Mouse (Mus musculus) CH12.LX (cell line): Measurements from ENCODE around the gene Polr1d. TPM values are rescaled to one million over a fixed set of nuclear protein-coding genes. Genes with fewer than 3 reads are reported as not detected.

Experiments
- DNase-seq: peaks from one replicate; pipeline ENCODE4 v3.0.0-alpha.2; 2013; ENCODE audit errors: extremely low read depth
- H3K27ac ChIP-seq: 2 replicates; pipeline ENCODE4 v1.5.1; 2012; ENCODE audit warnings: low read depth, mild to moderate bottlenecking, control low read depth, moderate library complexity; ENCODE audit not compliant: insufficient read depth
- H3K27me3 ChIP-seq: replicated peaks from 2 replicates; pipeline ENCODE3; 2012; ENCODE audit warnings: inconsistent platforms
- H3K36me3 ChIP-seq, 2 experiments: replicated peaks in 1 of 2; 2 replicates each; pipeline versions ENCODE3 to v1.6.1; 2012; ENCODE audit warnings: inconsistent platforms in 1 of 2, low read length in 1 of 2, mild to moderate bottlenecking in 1 of 2, mixed read lengths in 1 of 2, moderate library complexity in 1 of 2; ENCODE audit not compliant: control insufficient read depth in 1 of 2, insufficient read depth in 1 of 2
- H3K4me1 ChIP-seq, 2 experiments: 2 replicates each; pipeline ENCODE4 v1.6.1; 2012; ENCODE audit warnings: inconsistent platforms in 1 of 2, moderate library complexity in 1 of 2; ENCODE audit not compliant: insufficient read depth in 2 of 2, control insufficient read depth in 1 of 2
- H3K4me2 ChIP-seq: 2 replicates; pipeline ENCODE4 v1.6.1; 2012; ENCODE audit warnings: low read depth, mild to moderate bottlenecking, control low read depth; ENCODE audit not compliant: poor library complexity, insufficient read depth, severe bottlenecking
- H3K4me3 ChIP-seq, 3 experiments: fragments of 150-350 bp in 1 of 3; sonication (generic) in 1 of 3; replicated peaks in 1 of 3; 2 replicates each; pipeline versions ENCODE3 to v1.5.1; 2011 to 2012; ENCODE audit warnings: low read depth in 2 of 3, low read length in 2 of 3, mild to moderate bottlenecking in 2 of 3, moderate library complexity in 2 of 3, control low read depth in 1 of 3, improper control_type of control experiment in 1 of 3, inconsistent platforms in 1 of 3, mixed read lengths in 1 of 3; ENCODE audit not compliant: poor library complexity in 1 of 3
- H3K79me2 ChIP-seq: replicated peaks from 2 replicates; pipeline ENCODE4 v1.6.1; 2012; ENCODE audit warnings: mild to moderate bottlenecking, moderate library complexity; ENCODE audit not compliant: control insufficient read depth, poor library complexity, insufficient read depth, severe bottlenecking; ENCODE audit errors: extremely low read depth
- H3K9ac ChIP-seq: 2 replicates; pipeline ENCODE4 v1.6.1; 2012; ENCODE audit warnings: low read depth, mild to moderate bottlenecking, control low read depth, moderate library complexity; ENCODE audit not compliant: insufficient read depth
- H3K9me3 ChIP-seq: replicated peaks from 2 replicates; pipeline ENCODE3; 2012; ENCODE audit warnings: low read length, inconsistent platforms, mixed read lengths
- CHD1 ChIP-seq: IDR thresholded peaks from 2 replicates; pipeline ENCODE4 v1.6.1; 2012; ENCODE audit warnings: low read depth, low read length, improper control_type of control experiment, inconsistent platforms
- ELF1 ChIP-seq: IDR thresholded peaks from 2 replicates; pipeline ENCODE4 v1.6.1; 2014; ENCODE audit warnings: low read depth, mild to moderate bottlenecking, inconsistent platforms, low read length, improper control_type of control experiment
- EP300 ChIP-seq: IDR thresholded peaks from 2 replicates; pipeline ENCODE4 v1.6.1; 2011; ENCODE audit warnings: low read length, improper control_type of control experiment
- ETS1 ChIP-seq: conservative IDR thresholded peaks from 2 replicates; pipeline ENCODE4 v1.6.1; 2012; ENCODE audit warnings: low read depth, mild to moderate bottlenecking, inconsistent platforms, low read length, improper control_type of control experiment, moderate library complexity
- HCFC1 ChIP-seq: IDR thresholded peaks from 2 replicates; pipeline ENCODE4 v1.6.1; 2012; ENCODE audit warnings: low read depth, mild to moderate bottlenecking, inconsistent platforms, low read length, improper control_type of control experiment
- IRF4 ChIP-seq: IDR thresholded peaks from 2 replicates; pipeline ENCODE4 v1.6.1; 2014; ENCODE audit warnings: low read depth, mild to moderate bottlenecking, inconsistent platforms, low read length, improper control_type of control experiment
- JUN ChIP-seq: IDR thresholded peaks from 2 replicates; pipeline ENCODE4 v1.6.1; 2011; ENCODE audit warnings: low read depth, mild to moderate bottlenecking, low read length, improper control_type of control experiment, moderate library complexity; ENCODE audit not compliant: insufficient read depth
- KAT2A ChIP-seq: IDR thresholded peaks from 2 replicates; pipeline ENCODE4 v1.6.1; 2012; ENCODE audit warnings: low read length, improper control_type of control experiment, inconsistent platforms; ENCODE audit not compliant: insufficient replicate concordance
- MAFK ChIP-seq: IDR thresholded peaks from 2 replicates; pipeline ENCODE4 v1.6.1; 2011; ENCODE audit warnings: low read length, improper control_type of control experiment; ENCODE audit not compliant: insufficient replicate concordance
- MEF2A ChIP-seq: IDR thresholded peaks from 2 replicates; pipeline ENCODE4 v1.6.1; 2014; ENCODE audit warnings: low read depth, mild to moderate bottlenecking, inconsistent platforms, low read length, improper control_type of control experiment, borderline replicate concordance
- MXI1 ChIP-seq: IDR thresholded peaks from 2 replicates; pipeline ENCODE4 v1.6.1; 2011; ENCODE audit warnings: mild to moderate bottlenecking, low read depth, low read length, improper control_type of control experiment
- NRF1 ChIP-seq: IDR thresholded peaks from 2 replicates; pipeline ENCODE4 v1.6.1; 2014; ENCODE audit warnings: low read depth, mild to moderate bottlenecking, inconsistent platforms, low read length, improper control_type of control experiment, moderate library complexity
- PAX5 ChIP-seq: IDR thresholded peaks from 2 replicates; pipeline ENCODE4 v1.6.1; 2012; ENCODE audit warnings: low read length, inconsistent platforms, mixed read lengths
- POLR2A ChIP-seq: IDR thresholded peaks from 2 replicates; pipeline ENCODE4 v1.6.1; 2011; ENCODE audit warnings: low read depth, mild to moderate bottlenecking, improper control_type of control experiment, low read length
- POLR2AphosphoS2 ChIP-seq: IDR thresholded peaks from 2 replicates; pipeline ENCODE4 v1.6.1; 2011; ENCODE audit warnings: low read depth, low read length, improper control_type of control experiment
- RAD21 ChIP-seq: IDR thresholded peaks from 2 replicates; pipeline ENCODE4 v1.6.1; 2011; ENCODE audit warnings: low read depth, mild to moderate bottlenecking, low read length, improper control_type of control experiment, moderate library complexity
- RCOR1 ChIP-seq: conservative IDR thresholded peaks from 2 replicates; pipeline ENCODE4 v1.6.1; 2012; ENCODE audit warnings: low read depth, mild to moderate bottlenecking, inconsistent platforms, low read length, improper control_type of control experiment
- SIN3A ChIP-seq: IDR thresholded peaks from 2 replicates; pipeline ENCODE4 v1.6.1; 2012; ENCODE audit warnings: low read length, improper control_type of control experiment, inconsistent platforms
- TBP ChIP-seq: conservative IDR thresholded peaks from 2 replicates; pipeline ENCODE4 v1.6.1; 2011; ENCODE audit warnings: low read depth, low read length, improper control_type of control experiment
- TCF12 ChIP-seq: IDR thresholded peaks from 2 replicates; pipeline ENCODE4 v1.6.1; 2014; ENCODE audit warnings: low read depth, mild to moderate bottlenecking, inconsistent platforms, low read length, improper control_type of control experiment
- UBTF ChIP-seq: IDR thresholded peaks from 2 replicates; pipeline ENCODE4 v1.6.1; 2012; ENCODE audit warnings: low read depth, mild to moderate bottlenecking, inconsistent platforms, low read length, improper control_type of control experiment, moderate library complexity
- USF1 ChIP-seq: IDR thresholded peaks from 2 replicates; pipeline ENCODE4 v1.6.1; 2014; ENCODE audit warnings: low read depth, mild to moderate bottlenecking, inconsistent platforms, low read length, improper control_type of control experiment
- USF2 ChIP-seq: conservative IDR thresholded peaks from 2 replicates; pipeline ENCODE4 v1.6.1; 2011; ENCODE audit warnings: low read depth, low read length, improper control_type of control experiment
- ZC3H11A ChIP-seq: IDR thresholded peaks from 2 replicates; pipeline ENCODE4 v1.6.1; 2012; ENCODE audit warnings: low read depth, mild to moderate bottlenecking, inconsistent platforms, low read length, improper control_type of control experiment
- ZKSCAN1 ChIP-seq: IDR thresholded peaks from 2 replicates; pipeline ENCODE4 v1.6.1; 2012; ENCODE audit warnings: low read depth, inconsistent platforms, low read length, improper control_type of control experiment, borderline replicate concordance
- ZMIZ1 ChIP-seq: IDR thresholded peaks from 2 replicates; pipeline ENCODE4 v1.6.1; 2012; ENCODE audit warnings: low read depth, mild to moderate bottlenecking, inconsistent platforms, low read length, improper control_type of control experiment
- ZNF384 ChIP-seq: IDR thresholded peaks from 2 replicates; pipeline ENCODE4 v1.6.1; 2012; ENCODE audit warnings: low read depth, low read length, improper control_type of control experiment, inconsistent platforms
- dilution Hi-C: fragments of 300-500 bp; cut with MboI; formaldehyde crosslinking; loops from 2 replicates; pipeline ENCODE4 v1.14.3; 2020; ENCODE audit warnings: low sequenced_read_pairs; ENCODE audit not compliant: extremely low pct_unique_long_range_greater_than_20kb, extremely low pct_ligation_motif_present
- in situ Hi-C: fragments of 300-500 bp; cut with MboI; formaldehyde crosslinking; loops from 3 replicates; pipeline ENCODE4 v1.14.3; 2019; ENCODE audit warnings: low sequenced_read_pairs, low pct_ligation_motif_present, low pct_unique_long_range_greater_than_20kb, mixed read lengths
- polyA plus RNA-seq: library from polyadenylated mRNA; unstranded; fragments of >175 nt; gene quantifications from 2 replicates; pipeline ENCODE4 v1.2.1, GENCODE M21; 2012; ENCODE audit warnings: low read depth; ENCODE audit not compliant: insufficient read length
- total RNA-seq, 2 experiments: library from RNA; depleted of rRNA; stranded (reverse); fragments of 300-350 nt in 1 of 2; fragments of >200 nt in 1 of 2; gene quantifications; 2 replicates each; pipeline ENCODE4 v1.2.3; 2012 to 2014

The Polr1d gene
- total and polyA plus RNA-seq, 3 experiments = 293 to 354 (median 300) TPM

DNA sequence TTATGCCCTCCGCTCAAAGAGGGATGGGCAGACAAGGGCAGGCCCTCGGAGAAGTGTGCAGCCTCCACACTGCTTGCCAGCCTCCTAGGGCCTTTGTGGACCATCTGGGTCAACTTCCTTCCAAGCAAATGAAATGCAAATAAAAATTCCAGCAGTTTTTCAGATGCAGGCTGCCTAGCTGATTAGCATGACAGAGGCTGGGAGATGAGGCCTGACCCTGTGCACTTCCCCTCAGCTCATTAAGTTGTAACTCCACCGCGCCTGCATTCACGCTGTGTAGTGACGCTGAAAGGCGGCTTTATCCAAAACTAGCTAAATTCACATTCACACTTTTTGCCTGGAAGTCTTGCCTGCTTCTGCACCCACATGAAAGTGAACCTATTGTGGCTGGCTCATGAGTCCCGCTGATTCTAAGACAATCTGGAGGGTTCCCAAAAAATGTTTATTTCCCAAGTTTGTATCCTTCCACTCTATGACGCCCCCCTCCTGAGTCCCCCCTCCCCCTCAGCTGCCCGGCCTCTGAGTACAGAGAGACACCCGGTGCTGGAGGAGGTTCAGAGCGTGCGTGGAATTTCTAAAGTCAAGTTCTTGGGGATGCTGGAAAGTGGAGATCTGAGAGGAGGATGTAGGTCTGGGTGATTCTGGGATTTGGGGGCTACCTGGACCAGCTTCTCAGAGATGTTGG is 78.7 kb downstream of the Polr1d start:
- Histone ChIP-seq H3K27me3 (peaks cover 17% of the 10 kb centered on the region), H3K36me3 (no peaks in the 10 kb centered on the region), H3K4me2 (no peak overlapping the region), H3K9ac (no peak overlapping the region), H3K27ac (no peak overlapping the region), H3K4me1 (0 out of 4 replicates have a peak, but pooled peaks cover 0 to 3% of the 10 kb centered on the region in 2 experiments), H3K79me2 (no peaks in the 10 kb centered on the region), H3K4me3 (no peak overlapping the region), H3K9me3 (peaks cover 2% of the 10 kb centered on the region)
- TF ChIP-seq HCFC1 (no peak), IRF4 (no peak), ELF1 (no peak), ZNF384 (no peak), TBP (no peak), UBTF (no peak), CHD1 (no peak), EP300 (no peak), POLR2A (no peak), USF2 (no peak), NRF1 (no peak), TCF12 (no peak), RAD21 (no peak), MXI1 (no peak), RCOR1 (no peak), USF1 (no peak), PAX5 (no peak), KAT2A (no peak), JUN (no peak)
- in situ Hi-C loops (no loop called here), dilution Hi-C loops (no loop called here)
- DNase-seq = no peak

DNA sequence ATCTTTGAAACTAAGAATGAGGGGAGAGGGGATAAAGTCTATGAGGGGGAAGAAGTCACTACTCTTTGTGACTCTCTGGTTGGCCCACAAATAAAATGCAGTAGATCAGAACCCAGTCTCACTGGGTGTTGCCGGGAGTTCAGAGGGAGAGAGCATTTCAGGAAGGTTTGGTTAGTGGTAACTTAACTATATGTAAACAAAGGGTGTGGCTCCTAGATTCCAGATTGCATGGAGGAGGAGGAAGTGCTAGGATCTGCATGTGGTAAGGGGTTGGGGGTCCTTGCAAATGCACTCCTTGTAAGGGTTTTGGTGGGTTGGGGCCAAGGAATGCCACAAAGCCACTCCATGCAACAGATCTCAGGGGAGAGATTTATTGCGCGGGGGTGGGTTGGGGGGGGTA is 79.5 kb downstream of the Polr1d start:
- no peak overlapping the region for H3K27ac ChIP-seq
- no peak overlapping the region for H3K9ac ChIP-seq
- dilution Hi-C loops = no loop called here

More for the DNA sequence above, 79.5 kb downstream of the Polr1d start:
- no peaks in the 10 kb centered on the region for H3K79me2 ChIP-seq
- H3K4me3 ChIP-seq = no peak overlapping the region
- no peak overlapping the region for H3K4me2 ChIP-seq
- in situ Hi-C loops = no loop called here
- peaks cover 2% of the 10 kb centered on the region for H3K9me3 ChIP-seq
- H3K27me3 ChIP-seq = peaks cover 11% of the 10 kb centered on the region
- no peak for DNase-seq
- H3K4me1 ChIP-seq = 0 out of 4 replicates have a peak, but pooled peaks cover 0 to 3% of the 10 kb centered on the region in 2 experiments
- H3K36me3 ChIP-seq = no peaks in the 10 kb centered on the region
- TF ChIP-seq ETS1 (no peak), JUN (no peak), ZC3H11A (no peak), MAFK (no peak), POLR2AphosphoS2 (no peak), ZKSCAN1 (no peak), MEF2A (no peak), POLR2A (no peak), USF2 (no peak), SIN3A (no peak), RAD21 (no peak), ZMIZ1 (no peak)
